Mouse (Mus musculus) brown adipose tissue, adult 24 weeks (tissue): ENCODE data around the gene Arap2. TPM values are rescaled to one million over a fixed set of nuclear protein-coding genes. Genes with fewer than 3 reads are reported as not detected.

ENCODE experiments used
- H3K27ac ChIP-seq: fragments of 200-500 bp; replicated peaks from 2 replicates; pipeline ENCODE4 v1.5.1; 2012; ENCODE audit warnings: low read depth, mild to moderate bottlenecking, low read length
- H3K4me1 ChIP-seq: fragments of 200-500 bp; 2 replicates; pipeline ENCODE4 v1.6.1; 2012; ENCODE audit warnings: low read length, mixed read lengths; ENCODE audit not compliant: control insufficient read depth, insufficient read depth, insufficient read length
- H3K4me3 ChIP-seq: fragments of 200-500 bp; 2 replicates; pipeline ENCODE4 v1.5.1; 2012; ENCODE audit warnings: low read depth, mild to moderate bottlenecking, low read length, moderate library complexity; ENCODE audit not compliant: insufficient read depth
- polyA plus RNA-seq: library from polyadenylated mRNA; stranded (reverse); fragments of >200 nt; gene quantifications from 2 replicates; pipeline ENCODE4 v1.2.4, GENCODE M21; 2012; ENCODE audit not compliant: missing spikeins, insufficient read depth, insufficient read length

The Arap2 gene
- polyA plus RNA-seq, 1 experiment = 3.9 TPM

DNA sequence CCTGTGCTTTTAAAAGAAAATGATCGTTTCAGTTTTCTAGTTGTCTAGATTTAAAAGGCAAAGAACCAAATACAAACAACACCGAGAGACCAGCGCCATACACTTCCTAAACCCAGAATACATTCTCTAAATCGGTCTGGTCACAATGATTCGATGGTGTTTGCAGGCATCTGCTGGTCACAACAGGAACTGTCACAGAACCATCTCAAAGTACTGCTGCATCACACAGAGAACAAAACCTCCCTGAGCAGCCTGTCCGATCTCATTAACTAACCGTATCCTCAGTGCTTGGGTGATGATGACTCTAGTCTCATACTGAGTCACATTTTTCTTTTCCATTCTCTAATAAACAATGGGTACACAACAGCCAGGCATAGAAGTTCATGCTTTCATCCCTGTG, 59.1 kb downstream of the Arap2 start:
- H3K4me3 ChIP-seq = no peak overlapping the region
- no peak overlapping the region for H3K27ac ChIP-seq
- no peaks in the 10 kb centered on the region for H3K4me1 ChIP-seq

DNA sequence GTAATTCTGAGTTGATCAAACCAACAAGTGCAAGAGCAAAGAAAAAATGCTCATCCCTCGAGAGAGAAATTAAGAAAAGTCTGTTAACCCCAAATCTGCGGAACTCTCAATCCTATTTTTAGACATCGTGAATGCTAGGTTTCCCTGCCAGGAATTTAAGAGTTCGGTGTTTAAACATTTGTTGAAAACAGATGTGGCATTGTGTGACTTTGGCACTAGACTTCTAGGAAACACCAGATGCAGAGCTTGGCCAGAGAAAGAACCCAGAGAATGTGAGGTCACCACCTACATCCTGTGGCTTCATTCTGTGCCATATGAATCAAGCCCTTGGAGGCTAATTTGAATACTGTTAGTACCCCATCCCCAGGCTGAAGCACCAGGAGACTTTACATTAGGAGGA, 76.0 kb downstream of the Arap2 start:
- Histone ChIP-seq H3K27ac (no peak overlapping the region), H3K4me3 (no peak overlapping the region), H3K4me1 (no peaks in the 10 kb centered on the region; the same call in 1 of the 2 replicates)

DNA sequence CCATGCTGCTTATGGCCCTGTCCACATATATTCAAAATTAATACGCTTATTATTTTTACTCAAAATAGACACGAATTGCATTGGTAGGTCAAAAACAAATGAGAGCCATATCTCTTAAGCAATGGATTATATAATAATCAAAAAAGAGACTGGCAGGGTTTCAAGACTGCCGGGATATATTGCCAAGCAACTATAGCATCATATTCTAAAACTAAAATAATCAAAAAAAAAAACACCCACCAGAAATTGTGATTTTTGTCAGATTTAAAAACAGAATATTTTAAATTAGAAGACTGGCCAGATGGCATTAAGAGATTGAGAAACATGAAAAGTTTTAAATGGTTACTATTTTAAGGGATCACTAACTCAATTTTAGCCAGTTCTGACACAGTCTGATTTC, 82.2 kb downstream of the Arap2 start:
- Histone ChIP-seq H3K4me1 (no peaks in the 10 kb centered on the region), H3K4me3 (no peak overlapping the region), H3K27ac (no peak overlapping the region)

DNA sequence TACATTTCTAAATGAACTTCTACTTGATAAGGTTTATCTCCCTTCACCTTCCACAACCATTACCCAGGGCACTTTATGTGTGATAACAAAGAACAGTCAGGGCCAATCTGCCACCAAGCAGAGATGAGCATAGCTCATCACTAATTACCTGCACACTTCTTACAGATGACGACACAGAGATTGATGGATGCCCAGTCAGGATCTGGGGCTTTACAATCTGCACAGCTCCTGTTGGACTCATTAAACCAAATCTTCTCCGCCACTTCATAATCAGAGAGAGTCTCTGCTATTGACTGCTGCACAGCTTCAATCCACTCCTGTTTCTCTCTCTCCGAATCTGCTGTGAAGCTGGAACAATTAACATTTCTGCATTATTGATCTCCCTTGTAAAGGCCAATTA, 82.8 kb downstream of the Arap2 start:
- H3K4me1 ChIP-seq = no peaks in the 10 kb centered on the region
- H3K4me3 ChIP-seq = no peak overlapping the region
- no peak overlapping the region for H3K27ac ChIP-seq

DNA sequence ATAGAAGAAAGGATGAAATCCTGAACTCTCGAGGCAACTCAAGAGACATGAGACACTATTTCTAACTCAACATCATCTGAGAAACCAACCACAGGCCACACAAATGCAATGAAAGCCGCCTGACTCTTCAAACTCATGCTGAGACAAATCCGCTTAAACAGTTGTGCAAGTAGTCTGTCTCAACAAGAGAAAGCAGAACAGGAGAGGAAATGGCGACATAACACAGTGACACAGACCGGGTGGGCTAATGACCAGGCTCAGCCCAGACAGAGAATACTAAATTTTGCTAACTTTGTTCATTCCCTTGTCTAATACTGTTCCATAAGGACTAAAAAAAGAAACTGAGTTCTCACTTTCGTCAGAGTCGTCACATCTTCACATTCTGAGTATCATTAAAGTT, 88.6 kb downstream of the Arap2 start:
- peaks cover 3% of the 10 kb centered on the region; the same call in 1 of the 2 replicates for H3K4me1 ChIP-seq
- H3K4me3 ChIP-seq = no peak overlapping the region
- H3K27ac ChIP-seq = no peak overlapping the region

DNA sequence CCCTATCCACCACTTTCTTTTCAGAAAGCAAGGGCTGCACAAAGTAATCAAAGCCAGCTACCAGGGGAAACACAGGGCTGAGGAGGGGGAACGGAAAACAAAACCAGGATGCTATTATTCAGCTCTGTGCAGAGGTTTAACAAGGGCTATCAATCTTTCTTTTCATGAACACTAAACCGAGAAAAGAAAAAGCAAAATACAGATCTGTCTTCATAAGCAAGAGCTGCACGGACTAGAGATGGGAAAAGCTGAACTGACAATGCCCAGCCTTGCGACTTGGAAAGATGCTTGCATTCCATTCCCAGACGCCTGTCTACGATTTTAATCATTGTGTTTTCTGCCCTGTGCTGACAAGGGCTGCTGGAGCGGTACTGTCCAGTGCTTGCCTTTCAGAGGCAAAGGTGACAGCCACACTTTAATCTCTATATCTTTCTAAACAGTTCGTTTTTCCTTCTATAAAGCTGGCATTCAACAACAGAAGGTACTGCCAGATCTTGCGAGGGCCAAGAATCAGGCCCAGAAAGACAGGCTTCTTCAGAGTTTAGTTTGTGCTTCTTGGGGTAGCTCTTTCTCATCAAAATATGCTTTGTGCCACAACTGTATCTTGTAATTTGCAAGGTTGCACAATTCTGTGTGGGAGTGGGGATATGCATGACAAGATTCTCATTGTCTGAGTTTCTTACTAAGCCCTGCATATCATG, 93.1 kb downstream of the Arap2 start:
- H3K4me1 ChIP-seq = peaks cover 3% of the 10 kb centered on the region; the same call in 1 of the 2 replicates

DNA sequence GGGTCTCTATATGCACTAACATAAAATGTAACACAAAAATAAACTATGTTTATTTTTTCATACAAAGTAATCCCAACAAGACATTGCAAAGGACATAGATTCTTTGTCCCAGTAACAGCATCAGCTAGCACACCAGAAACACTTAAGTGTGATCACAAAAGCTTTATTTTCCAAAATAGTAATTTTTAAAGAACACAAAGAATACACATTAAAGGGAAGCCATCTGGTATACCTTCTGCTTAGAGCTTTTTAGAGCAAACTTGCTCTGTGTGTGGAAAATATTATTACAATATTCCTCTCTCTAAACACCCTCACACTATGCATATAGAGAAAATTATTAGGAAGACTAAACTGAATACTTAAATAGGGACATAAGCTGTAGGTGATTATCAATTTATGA, 100.6 kb downstream of the Arap2 start:
- Histone ChIP-seq H3K27ac (no peak overlapping the region), H3K4me1 (no peaks in the 10 kb centered on the region), H3K4me3 (no peak overlapping the region)

More for the DNA sequence above, 93.1 kb downstream of the Arap2 start:
- H3K4me3 ChIP-seq = no peak overlapping the region
- no peak overlapping the region for H3K27ac ChIP-seq

DNA sequence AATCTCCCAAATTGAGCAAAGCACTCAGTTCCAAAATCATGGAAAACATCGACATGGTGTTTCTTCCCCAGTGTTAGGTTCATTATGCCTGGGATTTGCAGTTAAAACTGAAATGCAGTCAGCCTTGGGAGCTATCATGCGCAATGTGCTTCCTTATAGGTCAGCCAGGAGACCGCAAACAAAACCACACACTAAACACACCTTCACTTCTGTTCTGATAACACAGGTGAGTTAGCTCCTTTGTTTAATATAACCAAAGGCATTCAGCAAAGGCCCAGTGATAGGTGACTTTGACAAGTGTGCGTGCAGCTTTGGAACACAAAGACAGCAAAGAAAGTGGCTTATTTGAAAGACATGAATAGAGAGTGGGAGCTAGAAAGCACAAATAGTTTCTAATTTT, 101.1 kb downstream of the Arap2 start:
- H3K4me1 ChIP-seq = no peaks in the 10 kb centered on the region
- H3K27ac ChIP-seq = no peak overlapping the region
- H3K4me3 ChIP-seq = no peak overlapping the region

DNA sequence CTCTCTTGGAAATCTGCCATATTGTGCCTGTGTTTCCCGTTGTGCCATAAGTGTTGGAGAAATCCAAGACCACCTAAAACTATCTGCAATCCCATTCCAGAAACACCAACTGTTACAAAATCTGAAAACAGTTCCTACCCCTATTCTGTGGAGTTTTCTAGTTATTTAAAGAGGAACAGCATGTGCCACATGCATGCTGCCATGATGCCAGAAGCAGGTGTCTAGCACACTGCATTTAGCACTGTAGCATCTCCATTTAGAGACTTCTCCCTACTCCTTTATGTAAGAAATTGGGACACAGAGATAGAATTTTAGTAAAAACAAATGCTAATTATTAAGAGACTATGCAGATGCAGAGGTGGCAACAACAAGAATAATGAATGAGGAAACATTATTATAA, 102.8 kb downstream of the Arap2 start:
- no peaks in the 10 kb centered on the region for H3K4me1 ChIP-seq
- no peak overlapping the region for H3K4me3 ChIP-seq

DNA sequence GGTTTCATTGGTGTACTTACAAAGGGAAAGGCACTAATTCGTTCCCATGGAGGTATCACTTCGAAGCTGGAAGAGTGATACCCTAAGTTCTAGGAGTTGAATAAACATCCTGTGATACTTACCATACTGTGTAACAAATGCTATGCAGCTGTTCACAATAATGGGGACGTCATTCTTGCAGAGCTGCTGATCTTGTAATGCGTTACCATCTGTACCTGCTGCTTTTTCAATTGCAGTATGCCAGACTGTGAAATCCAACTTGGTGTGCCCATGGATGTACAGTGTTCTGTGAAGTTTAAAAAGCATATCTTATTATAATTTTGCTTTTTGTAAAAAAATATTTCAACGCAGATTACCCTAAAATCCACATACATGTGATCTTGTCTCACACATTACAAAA, 112.0 kb downstream of the Arap2 start:
- no peak overlapping the region for H3K4me3 ChIP-seq
- no peaks in the 10 kb centered on the region for H3K4me1 ChIP-seq

More for the DNA sequence above, 102.8 kb downstream of the Arap2 start:
- no peak overlapping the region for H3K27ac ChIP-seq

DNA sequence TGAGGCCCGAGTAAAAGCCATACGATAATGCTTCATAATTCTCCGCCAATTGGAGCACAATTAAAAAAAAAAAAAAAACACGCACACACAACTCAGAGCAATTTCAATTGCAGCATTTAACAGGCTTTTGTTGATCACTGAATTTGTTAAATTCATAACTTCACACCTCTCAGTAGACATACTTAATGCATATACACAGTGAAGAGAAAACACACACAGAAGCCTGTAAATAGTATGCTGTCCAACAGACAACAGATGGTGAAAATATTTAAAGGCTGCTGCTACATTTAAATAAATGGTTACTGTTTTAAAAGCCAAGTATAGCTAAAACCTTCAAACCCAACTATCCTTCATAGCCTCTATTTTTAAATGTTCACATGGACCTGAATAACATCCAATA, 123.6 kb downstream of the Arap2 start:
- Histone ChIP-seq H3K4me3 (no peak overlapping the region), H3K27ac (no peak overlapping the region), H3K4me1 (no peaks in the 10 kb centered on the region)

More for the DNA sequence above, 112.0 kb downstream of the Arap2 start:
- no peak overlapping the region for H3K27ac ChIP-seq

DNA sequence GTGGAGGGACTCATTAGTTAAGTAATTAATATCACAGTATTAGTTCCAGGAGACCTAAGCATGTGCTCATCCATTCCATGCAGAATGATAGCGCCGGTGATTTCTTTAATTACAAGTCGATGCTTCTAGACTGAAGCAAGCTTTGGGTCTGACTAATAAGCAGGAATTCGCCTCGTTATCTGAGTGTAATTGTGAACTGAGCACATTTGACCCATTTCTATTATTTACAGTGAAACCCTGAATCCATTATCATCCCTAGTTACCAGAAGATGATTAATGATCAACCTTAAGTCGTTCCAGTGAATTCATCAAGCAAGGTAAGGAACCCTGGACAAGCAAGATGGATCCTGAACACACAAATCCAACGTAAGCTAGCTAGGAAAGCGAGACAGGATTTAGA, 125.5 kb downstream of the Arap2 start:
- no peak overlapping the region for H3K4me3 ChIP-seq
- H3K27ac ChIP-seq = no peak overlapping the region
- no peaks in the 10 kb centered on the region for H3K4me1 ChIP-seq

DNA sequence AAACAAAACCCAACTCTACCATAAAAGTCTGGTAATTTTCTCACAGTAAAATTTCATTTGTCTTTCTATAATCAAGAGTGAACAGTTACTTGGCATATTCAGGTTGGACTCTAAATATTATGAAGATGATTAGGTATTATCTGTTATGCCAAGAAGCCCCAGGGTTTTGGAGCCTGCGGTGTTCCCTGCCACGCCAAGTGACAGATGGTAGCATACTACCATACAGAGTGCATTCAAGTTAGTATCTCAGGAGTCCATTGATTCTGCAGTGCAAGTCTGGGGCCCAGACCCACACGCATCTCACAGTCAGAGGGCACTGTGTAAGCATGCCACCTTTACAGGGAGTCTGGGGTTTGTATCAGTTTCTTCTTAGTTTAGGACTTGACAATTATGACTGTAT, 129.6 kb downstream of the Arap2 start:
- Histone ChIP-seq H3K27ac (no peak overlapping the region), H3K4me1 (no peaks in the 10 kb centered on the region), H3K4me3 (no peak overlapping the region)

DNA sequence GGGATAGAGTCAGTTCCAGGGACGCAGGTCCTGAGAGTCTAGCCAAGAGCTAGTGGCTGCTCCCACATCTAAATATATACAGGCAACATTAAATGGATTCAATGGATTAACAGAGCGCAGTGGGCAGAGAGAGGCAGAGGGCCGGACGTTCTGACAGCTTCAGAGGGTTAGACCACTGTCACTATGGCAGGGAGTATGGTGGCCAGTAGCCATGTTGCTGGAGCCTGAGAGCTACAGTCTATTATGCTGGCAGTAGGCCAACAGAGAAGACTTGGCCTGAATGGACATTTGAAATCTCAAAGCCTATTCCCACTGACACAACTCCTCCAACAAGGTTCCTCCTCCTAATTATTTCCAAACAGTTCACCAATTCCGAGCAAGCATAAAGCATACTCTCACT, 137.1 kb downstream of the Arap2 start:
- H3K4me3 ChIP-seq = no peak overlapping the region
- no peaks in the 10 kb centered on the region for H3K4me1 ChIP-seq
- no peak overlapping the region for H3K27ac ChIP-seq

DNA sequence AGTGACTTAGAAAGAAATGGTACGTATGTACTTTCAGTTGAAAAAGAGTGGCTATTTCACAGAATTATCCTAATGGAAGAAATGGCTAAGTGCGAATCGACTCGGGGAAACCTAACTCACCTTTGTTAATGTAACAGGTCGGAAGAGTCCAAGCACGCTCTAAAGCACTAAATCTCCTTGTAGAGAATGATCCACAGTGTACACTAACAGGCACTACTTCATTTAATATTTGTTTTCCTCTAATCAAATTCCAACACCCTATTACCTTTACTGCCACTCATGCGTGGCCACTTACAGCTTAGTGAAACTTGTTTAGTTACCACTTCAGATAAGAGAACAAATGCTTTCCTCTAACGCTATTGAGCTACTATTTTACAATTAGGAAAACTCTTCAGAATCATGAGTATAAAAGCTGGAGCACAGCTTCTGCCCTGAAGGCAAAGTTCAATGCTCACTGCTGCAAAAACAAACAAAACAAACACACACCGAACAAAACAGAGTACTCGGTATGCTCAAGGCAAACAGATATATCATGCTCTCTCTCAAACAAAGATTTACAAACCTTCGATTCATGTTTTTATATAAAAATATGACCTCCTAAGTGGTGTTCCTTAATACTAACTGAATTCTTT, 143.0 kb downstream of the Arap2 start:
- no peaks in the 10 kb centered on the region for H3K4me1 ChIP-seq
- H3K4me3 ChIP-seq = no peak overlapping the region
- no peak overlapping the region for H3K27ac ChIP-seq

DNA sequence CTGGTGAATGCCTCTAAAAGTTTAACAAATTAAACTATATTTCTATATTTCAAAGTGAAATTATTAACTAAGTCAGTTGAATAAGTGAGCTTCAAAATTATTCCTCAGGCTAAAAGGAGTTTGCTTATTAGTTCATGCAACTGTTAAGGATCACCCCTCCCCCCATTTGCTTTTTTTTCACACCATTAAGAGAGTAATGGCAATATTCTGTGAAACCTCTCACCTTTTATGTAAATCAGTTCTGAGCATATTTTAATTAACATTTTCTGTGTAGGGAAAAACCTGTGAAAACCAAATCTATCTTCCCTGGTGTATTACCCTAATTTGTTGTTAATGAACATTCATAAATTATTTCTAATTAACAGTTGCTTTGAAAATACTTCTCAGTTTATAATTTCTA, 147.7 kb downstream of the Arap2 start:
- no peak overlapping the region for H3K4me3 ChIP-seq
- no peaks in the 10 kb centered on the region for H3K4me1 ChIP-seq
- no peak overlapping the region for H3K27ac ChIP-seq
